Mouse (Mus musculus): ENCODE results near the gene Cerk. TPM values are rescaled to one million over a fixed set of nuclear protein-coding genes. Genes with fewer than 3 reads are reported as not detected.
A peak's percentile ranks its signal among the peaks of the same experiment; 100 is the strongest.
"Not testable (repeated sequence)": the region's sequence is repeated elsewhere in the genome, so short reads cannot be mapped to it uniquely, and the experiment has no call there.

Gene Cerk
- polyA plus RNA-seq, 1 experiment, result 16.4 TPM

DNA sequence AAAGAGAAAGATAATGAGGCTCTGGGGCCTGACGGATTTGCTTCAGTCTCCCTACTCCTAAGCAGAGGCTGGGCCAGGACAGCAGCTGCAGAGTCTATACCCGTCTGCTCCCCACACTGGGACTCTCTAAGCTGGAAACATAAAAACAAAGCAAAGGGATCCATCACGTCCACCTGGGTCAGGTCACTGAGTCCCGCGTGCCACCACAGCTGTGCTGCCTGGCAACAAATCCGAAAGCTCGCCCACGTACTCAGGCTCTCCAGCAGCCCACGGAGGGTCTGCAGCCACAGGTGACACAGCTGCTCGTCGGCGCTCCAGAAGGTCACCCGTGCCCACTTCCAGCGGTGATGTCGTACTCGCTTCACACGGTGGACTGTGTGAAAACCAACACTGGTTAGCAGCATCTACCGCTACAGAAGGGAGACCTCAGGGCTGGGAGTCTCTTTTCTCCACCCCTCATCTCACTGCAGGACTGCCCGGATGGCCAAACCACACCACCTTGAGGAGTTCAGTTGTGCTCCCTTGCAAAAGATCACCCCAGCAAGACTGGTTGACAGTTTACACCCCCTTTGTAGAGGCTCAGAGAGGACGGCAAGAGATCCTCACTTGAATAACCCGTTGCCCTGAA, 21.1 kb downstream of the Cerk start:
- DNase-seq (ENCODE audit: low read depth), result no peak

DNA sequence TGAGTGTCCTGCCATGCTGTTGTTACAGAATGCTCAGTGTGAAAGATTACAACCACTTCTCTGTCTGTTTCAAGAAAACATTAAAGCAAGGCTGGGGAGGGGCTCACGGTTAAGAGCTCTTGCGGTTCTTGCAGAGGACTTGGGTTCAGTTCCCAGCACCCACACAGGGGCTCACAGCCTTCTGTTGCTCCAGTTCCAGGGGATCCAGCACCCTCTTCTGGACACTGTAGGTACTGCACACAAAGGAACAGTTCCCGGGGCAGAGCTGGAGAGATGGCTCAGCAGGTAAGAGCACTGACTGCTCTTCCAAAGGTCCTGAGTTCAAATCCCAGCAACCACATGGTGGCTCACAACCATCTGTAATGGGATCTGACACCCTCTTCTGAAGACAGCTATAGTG, 24.1 kb downstream of the Cerk start:
- DNase-seq (ENCODE audit: low read depth), result not testable (repeated sequence)

DNA sequence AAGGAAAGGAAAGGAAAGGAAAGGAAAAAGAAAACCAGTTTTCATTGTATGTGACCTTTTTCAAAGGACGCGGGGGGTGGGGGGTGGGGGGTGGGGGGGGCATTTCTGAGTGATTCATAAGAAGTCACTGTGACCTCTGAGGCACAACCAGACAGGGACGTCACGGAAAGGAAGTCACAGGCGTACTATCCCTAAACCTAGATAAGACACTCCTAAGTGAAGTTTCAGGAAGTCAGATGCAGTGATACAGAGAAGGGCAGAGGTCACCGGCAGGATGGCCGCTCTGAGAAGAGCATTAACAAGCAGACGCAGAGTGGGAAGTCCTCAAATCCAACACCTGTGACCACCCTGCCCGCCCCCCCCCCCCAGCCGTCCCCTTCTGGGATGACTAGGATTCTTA, 25.0 kb downstream of the Cerk start:
- no peak for DNase-seq (ENCODE audit: low read depth)

DNA sequence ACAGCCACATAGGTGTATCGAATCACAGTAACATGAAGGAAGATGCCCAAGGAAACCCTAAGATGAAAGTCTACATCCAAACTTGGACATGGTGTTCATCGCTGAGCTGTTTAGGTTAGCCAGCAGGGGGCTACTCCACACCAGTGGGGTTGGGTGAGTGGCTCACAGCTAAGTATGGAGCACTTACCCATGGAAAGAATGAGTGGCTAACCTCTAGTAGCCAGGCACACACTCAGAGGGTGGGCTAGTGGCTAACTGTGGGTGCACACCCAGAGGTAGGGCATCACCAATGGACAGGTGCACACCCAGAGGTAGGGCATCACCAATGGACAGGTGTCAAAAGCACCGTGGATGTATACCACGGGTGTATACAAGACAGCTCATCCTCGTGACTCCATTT, 26.2 kb downstream of the Cerk start:
- DNase-seq (ENCODE audit: low read depth), result no peak

DNA sequence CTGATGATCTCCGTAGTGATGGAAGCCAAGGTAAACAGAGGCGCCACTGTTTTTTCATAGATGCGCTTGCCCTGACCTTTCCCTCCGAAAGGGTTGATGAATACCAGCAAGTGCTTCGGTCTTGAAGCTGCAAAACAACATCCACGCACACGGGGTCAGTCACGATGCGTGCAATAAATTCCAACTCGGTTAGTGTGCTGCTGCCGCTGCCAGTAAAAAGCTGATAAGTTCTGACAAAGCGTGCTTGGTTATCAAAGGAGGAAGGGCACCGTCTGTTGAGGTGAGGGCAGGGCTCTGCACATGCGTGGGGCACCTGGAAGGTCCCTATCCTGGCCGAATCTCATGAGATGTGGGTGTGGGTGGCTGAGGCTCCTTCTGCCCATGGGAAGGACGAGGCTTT, 26.8 kb downstream of the Cerk start:
- DNase-seq (ENCODE audit: low read depth), result no peak

DNA sequence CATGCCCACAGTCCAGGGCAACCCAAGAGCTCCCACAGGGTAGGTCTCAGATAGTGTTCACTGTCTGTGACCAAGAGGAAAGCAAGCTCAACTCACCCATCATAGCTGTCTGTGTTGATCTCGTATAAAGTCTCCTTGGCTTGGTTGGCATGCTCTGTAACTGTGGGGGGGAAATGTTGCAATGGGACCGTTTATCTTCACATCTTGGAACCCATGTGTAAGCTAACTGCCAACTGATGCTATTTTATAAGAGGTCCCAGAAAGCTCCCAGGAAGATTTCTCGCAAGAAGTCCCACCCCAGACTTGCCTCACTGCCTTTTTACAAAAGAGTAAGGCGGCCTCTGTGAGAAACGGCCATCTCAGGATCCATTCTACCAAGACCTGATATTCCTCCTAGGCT, 29.4 kb downstream of the Cerk start:
- DNase-seq (ENCODE audit: low read depth), result peak; percentile 58

DNA sequence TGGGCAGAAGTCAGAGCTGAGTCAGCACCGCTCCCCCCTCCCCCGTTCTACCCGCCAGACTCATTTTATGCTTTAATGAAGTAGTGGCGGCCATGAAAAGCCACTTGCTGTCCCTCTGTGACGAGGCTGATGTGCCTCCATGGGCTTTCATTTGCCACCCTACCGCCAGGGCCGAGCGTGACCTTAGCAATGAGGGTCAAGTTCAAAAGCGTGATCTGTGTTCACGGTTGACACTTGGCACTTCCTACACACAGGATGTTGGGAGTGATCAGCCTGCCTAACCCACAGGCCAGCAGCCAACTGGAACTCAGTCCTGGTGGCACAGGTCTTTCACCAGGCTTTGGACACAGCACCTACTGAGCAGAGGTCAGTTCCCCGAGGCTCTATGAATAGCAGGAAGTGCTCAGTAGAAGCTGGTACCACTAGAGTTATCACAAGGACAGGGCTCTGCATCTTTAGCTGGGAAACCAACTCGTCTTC, 32.4 kb downstream of the Cerk start:
- no peak for DNase-seq (ENCODE audit: low read depth)

DNA sequence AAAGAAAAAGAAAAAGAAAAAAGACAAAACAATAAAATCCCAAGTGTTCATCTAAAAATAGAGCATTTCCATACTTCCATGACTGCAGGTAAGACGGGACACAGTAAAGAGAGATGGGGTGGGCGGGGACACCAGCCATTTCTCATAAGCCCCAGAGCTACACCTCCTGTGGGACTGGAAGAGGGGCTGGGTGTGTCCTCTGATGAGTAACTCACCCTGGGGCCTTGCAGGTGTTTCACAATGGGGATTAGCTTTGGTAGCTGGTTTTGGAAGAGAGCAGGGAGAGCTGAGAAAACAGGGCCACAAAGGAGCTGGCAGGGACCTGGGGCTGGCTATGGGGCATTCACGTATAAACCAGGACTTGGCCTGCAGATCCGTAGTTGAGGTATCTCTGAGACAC, 35.3 kb downstream of the Cerk start:
- peak; percentile 95 for DNase-seq (ENCODE audit: low read depth)

DNA sequence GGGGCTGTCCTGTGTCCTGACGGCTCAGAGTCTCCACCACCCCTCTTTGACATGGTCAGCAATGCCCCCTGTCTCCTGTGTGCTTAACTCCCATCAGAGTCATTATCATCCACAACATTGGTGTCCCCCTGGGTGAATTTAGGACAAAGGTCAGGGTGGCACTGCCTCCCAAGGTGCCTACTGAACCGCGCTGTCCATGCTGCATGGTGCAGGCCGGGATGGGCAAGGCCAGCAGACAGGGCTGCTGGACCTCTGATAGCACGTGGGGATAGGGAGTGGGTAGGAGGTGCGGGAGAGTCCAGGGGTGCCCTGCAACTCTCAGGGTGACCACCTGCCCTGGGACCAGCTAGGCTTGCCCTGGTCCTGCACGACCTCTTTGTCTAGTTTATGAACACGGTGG, 39.0 kb downstream of the Cerk start:
- no peak for DNase-seq (ENCODE audit: low read depth)

DNA sequence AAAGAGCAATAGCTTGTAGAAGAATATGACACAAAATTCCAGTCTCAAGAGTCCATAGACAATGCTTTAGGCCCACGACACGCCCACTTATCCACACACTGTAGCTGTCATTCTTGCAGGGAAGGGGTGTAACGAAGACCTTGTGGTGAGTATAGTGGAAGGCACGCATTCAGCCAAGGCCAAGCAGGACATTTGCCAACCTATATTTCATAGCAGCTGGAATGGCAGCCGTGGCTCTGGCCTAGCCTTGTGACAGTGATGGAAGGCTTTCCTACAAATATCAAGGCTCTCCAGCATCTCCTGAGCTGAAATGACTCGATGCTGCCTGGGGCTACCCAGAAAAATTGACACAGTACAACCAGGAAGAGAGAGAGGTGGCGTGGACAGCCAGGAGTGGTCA, 40.9 kb downstream of the Cerk start:
- no peak for DNase-seq (ENCODE audit: low read depth)

DNA sequence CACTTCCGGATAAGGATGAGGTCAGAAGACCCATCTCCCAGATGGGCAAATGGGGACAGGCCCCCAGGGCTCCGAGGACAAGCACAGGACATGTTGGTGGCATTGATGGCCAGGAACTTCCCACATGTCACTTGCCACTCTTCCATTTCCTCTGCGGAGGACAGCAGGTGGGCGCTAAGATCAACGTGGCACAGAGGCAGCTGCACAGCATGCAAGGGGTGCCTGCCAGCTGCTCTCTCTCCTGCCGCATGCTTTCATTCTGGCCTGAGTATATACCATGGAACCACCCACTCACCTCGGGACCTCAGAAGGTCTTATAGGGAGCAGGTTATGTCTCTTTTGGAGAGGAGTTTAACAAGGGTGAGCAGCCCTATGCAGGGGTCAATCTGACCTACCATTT, 41.4 kb downstream of the Cerk start:
- no peak for DNase-seq (ENCODE audit: low read depth)

DNA sequence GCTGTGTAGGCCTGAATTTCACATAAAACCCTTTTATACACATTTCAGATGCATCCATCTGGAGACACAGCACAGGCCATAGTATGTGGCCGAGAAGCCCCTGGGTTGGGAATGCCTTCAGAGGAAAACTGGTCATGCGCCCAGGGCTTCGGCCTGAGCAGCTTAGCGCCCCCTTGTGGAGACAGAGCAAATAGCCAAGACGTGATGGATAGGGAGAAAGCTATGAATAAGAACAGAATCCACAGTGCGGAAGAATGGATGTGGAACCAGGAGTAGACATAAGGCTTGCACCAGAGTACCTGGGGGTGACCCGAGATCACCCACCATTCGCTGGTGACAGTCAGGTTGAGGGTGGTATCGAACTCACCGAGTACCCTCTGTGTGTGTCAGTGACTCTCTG, 45.6 kb downstream of the Cerk start:
- no peak for DNase-seq (ENCODE audit: low read depth)

DNA sequence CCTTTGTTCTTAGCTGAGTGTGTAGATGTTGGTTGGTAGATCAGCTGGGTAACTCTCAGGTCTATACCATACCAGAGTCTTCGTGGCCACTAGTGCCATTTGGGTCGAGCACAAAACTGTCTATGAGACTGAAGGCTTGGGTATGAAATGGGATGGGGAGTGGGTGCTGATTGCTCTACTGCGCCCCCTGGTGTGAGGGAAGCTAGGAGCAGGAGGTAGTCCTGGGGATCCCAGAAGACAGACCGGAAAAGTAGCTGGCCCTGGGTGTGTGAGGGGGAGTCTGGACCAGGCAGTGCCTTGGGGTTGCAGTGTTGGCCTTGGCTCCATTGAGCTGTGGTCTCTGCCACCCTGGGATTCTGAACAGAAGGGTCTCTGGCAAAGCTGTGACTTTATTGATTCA, 48.3 kb downstream of the Cerk start:
- DNase-seq (ENCODE audit: low read depth), result no peak

DNA sequence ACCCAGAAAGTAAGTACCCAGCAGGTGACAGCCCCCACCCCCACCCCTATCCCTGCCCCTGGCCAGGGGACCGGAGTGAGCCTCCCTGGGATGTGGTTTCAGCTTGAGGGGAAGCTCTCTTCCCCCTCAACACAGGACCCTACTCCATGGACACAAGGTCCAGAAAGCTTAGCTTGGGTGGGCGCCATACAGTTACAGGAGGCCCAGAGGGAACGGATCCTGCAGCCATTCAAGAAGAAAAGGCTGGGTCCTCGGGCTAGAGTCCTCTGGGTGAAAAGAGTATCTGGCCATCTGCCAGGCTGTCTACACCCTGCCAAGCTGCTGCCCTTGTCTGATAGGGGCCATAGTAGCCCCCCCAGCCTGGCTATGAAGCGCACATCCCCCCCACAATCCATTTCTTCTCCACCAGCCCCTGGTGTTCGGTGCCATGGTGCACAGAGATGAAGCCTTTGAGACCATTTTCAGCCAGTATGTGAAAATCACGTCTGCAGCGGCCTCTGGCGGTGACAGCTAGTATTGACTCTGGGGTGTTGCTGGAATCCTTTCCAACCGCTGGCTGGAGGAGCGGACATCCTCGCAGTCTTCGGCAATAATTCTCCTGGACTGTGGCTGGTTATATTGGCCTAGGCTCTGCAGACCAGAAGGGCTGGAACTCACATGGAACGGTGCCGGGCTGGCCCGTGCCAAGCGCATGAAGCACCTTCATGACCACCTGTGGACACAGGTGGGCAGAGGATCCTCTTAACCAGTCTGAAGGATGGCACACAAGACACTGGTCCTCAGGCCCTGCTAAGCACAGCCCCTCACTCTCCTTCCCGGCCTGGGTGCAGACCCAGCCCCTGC, 50.8 kb downstream of the Cerk start:
- no peak for DNase-seq (ENCODE audit: low read depth)

DNA sequence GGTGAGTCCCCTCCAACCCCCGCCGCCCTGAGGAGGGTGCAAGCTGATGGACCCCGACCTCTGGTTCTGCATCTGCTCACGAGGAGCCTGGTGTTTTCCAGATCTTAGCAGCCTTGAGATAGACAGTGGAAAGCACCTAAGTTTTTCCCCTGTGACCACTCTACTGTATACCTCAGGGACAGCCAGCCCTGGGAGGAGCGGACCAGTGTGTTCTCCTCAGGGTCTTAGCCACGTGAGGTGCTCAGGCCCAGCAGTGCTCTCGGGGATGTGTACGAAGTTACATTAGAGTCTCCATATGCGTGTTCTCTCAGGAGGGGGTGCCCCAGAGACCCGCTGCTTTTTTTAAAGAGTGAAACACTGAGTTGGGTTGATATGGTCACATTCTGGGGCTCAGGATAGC, 55.3 kb downstream of the Cerk start:
- no peak for DNase-seq (ENCODE audit: low read depth)

DNA sequence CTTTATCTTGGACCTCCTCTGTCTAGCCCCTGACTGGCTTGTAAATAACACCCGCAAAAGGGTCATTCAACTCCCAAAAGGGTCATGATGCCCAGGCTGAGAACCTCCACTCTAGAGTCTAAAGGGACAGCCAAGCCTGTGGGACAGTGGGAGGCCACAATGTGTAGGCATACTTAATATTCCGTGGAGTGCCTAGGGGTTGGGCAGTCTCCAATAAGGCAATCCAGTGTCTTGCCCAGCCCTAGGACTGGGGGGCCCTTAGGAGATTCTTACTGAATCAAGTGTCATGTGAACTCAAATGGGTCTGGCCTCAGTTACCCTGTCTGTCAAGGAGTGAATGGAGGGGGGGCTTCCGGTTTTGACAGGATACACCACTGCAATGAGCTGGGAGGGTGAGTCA, 56.9 kb downstream of the Cerk start:
- DNase-seq (ENCODE audit: low read depth), result no peak

DNA sequence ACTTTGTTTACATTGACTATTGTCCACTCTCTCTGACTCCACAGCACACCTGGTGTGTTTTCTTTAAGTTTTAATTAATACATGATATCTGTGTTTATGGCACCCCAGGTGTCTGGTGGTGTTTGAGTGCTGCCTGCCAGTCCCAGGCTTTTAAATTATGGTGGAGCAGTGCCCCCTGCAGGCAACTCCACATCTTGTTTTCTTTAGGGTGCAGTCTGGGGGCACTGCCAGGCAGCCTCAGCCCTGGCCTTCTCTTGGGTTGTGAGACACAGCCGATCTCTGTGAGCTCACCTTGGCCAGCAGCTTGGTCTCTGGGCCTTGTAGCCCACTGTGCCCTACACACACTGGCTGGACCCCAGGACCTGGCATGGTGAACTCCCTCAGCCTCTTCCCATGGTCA, 61.6 kb downstream of the Cerk start:
- DNase-seq (ENCODE audit: low read depth), result no peak

DNA sequence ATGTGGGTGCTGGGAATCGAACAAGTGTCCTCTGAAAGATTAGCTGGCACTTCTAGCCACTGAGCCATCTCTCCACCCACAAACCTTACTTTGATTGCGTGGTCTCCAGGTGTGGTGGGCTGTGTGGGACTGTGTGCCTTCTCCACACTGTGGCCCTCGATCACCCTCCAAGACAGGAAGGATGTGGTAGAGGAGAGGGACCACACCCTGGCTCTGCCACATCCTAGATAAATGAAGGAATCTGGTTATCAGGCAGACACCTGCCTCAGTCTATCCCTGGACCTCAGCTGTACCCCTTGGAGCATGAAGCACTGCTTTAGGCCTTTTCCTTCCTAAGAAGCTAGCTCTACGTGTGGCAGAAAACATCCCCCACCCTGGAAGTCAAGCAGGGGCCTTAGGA, 62.5 kb downstream of the Cerk start:
- no peak for DNase-seq (ENCODE audit: low read depth)

DNA sequence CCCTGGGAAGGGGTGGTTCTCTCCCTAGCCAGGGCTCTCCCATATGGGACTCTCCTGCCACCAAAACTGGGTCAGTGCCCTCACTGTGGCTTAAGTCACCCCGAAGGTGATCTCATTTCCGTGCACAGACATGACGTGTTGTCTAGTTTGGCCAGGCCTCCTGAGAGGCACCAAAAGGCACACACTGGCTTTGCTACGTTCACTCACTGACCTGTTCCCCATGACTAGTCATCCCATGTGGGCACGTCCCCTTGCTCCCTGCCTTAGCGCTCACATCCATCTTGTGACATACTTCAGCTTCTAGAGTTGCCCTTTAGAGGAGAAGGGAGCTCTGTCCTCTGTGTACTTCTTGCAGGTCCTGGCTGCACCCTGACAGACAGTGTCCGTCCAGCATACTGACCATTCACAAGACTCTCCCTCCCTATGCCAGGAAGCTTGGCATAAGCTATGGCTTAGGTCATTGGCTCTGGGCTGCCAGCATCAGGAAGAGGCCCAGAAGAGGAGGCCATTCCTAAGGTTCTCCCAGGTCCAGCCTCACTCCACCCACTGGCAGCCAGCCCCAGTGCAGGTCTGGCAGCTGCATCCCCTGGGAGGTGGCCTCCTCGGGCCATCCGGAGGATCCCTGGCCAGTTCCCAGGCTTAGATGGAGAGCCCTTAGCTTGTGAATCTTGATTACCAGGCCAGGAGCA, 63.5 kb downstream of the Cerk start:
- DNase-seq (ENCODE audit: low read depth), result no peak

DNA sequence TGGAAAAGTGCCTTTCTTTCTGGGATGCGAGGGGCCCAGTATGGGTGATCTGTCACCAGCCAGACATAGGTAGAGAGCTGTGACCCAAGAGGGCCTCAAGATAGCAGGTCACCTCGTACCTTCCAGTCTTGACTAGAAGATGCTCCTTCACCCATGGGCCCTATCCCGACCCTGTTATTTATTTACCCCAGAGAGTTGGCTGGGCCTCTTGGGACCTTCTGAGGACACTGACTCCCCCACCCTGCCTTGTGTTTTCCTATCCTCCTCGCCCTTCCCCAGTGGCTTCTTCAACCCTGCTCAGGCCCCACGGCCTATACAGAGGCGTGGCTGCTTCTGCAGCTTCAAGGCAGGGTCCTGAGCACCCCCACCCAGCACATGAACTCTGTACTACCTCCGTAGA, 66.8 kb downstream of the Cerk start:
- no peak for DNase-seq (ENCODE audit: low read depth)

DNA sequence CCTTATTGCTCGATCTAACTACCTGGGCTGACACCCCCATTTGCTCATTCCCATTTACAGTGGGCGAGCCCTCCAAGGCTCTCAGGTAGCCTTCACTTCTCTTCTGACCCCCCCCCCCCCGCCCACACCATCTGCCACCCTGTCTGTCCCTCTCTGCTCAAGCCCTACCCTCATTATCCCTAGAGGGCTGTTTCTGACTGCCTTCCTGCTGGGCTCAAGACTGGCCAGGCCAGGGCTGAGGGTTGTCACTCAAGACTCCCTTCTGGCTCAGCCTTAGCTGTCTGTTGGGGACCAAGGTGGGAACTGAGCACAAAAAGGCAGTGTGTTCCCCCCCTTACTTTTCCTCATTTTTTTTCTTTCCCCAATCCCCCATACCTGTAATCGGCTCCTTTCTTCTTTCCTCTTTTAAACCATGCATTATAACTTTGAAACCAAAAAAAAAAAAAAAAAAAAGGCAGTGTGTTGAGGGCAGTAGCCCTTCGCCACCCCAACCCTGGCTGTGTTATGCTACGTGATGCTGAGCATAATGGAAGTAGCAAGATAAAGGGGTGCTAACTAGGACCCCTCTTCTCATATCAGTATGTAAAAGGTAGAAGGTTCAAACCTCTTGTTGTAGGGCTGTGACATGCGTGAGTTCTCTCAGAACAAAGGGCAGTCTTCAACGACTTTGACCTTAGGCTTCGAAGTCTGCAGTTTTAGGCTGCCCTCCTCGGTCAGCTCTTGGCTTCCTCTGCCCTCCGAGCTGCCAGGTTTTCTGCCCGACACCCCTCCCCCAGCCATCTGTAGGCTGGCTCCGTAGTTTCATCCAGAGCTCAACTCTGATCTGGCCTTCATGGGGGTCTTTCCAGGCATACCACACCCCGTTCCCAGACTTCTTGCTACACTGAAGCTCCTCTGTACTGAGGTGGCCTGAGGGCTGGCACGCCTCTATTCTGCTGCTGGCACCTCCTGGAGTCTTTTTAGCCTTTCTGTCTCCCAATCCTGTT, 68.5 kb downstream of the Cerk start:
- DNase-seq (ENCODE audit: low read depth), result no peak

DNA sequence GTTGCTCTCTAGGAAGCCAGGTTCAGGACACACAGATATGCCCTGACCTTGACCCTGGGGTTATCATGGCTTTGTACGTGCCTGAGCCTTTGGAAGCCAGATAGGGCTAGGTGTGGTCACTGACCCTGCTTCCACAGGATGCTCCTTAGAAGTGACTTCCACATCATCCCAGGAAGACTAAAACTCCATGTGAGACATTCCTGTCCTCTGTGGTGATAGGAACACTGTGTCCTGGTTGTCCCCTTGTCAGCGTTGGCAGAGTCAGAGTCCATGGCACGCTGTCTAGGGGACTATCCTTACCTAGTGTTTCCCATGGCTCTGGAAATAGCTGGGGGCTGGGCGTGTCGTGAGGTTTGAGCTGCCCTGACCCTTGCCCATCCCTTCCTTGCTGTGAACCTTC, 69.5 kb downstream of the Cerk start:
- DNase-seq (ENCODE audit: low read depth), result no peak
